Mouse (Mus musculus) intestine, postnatal 0 days (tissue): ENCODE results near the gene Gtpbp8. TPM values are rescaled to one million over a fixed set of nuclear protein-coding genes. Genes with fewer than 3 reads are reported as not detected.

Source experiments
- ATAC-seq: fragments of 200-750 bp; cut with Nextera tagmentation; 2 replicates; pipeline ENCODE4 v1.8.0; 2017; ENCODE audit warnings: mild to moderate bottlenecking, moderate TSS enrichment, moderate library complexity
- H3K27ac ChIP-seq: fragments of 300-500 bp; sonication (generic); 2 replicates; pipeline ENCODE4 v1.5.1; 2014; ENCODE audit warnings: mild to moderate bottlenecking, low read depth, low read length, moderate library complexity
- H3K27me3 ChIP-seq: fragments of 300-500 bp; sonication (generic); replicated peaks from 2 replicates; pipeline ENCODE4 v1.6.1; 2014; ENCODE audit warnings: low read length, mixed read lengths; ENCODE audit not compliant: control insufficient read depth, insufficient read depth
- H3K36me3 ChIP-seq: fragments of 300-500 bp; sonication (generic); 2 replicates; pipeline ENCODE4 v1.6.1; 2014; ENCODE audit warnings: mild to moderate bottlenecking, moderate library complexity; ENCODE audit not compliant: control insufficient read depth, insufficient read depth
- H3K4me1 ChIP-seq: fragments of 300-500 bp; sonication (generic); replicated peaks from 2 replicates; pipeline ENCODE4 v1.6.1; 2014; ENCODE audit warnings: antibody characterized with exemption, low read length, mixed read lengths; ENCODE audit not compliant: control insufficient read depth, insufficient read depth
- H3K4me2 ChIP-seq: fragments of 300-500 bp; sonication (generic); replicated peaks from 2 replicates; pipeline ENCODE4 v1.6.1; 2014; ENCODE audit warnings: low read depth, mild to moderate bottlenecking, moderate library complexity
- H3K4me3 ChIP-seq: fragments of 300-500 bp; sonication (generic); 2 replicates; pipeline ENCODE4 v1.5.1; 2014; ENCODE audit warnings: low read depth, low read length
- H3K9ac ChIP-seq: fragments of 300-500 bp; sonication (generic); 2 replicates; pipeline ENCODE4 v1.6.1; 2014; ENCODE audit warnings: mild to moderate bottlenecking, low read depth, low read length
- H3K9me3 ChIP-seq: fragments of 300-500 bp; sonication (generic); 2 replicates; pipeline ENCODE4 v1.6.1; 2016; ENCODE audit warnings: mixed run types; ENCODE audit not compliant: control insufficient read depth
- CTCF ChIP-seq: sonication (generic); IDR thresholded peaks from 2 replicates; pipeline ENCODE4 v1.5.1; 2016; ENCODE audit warnings: low read depth, mild to moderate bottlenecking, control low read depth, antibody characterized with exemption, moderate library complexity
- WGBS: fragments of 180-500 bp; shearing (Covaris S2); extraction: QIAGEN DNeasy Blood & Tissue Kit; methylation state at CpG from one replicate; pipeline ENCODE4 v1.1.7; 2014; 5-methylcytosine and 5-hydroxymethylcytosine counted together
- polyA plus RNA-seq: library from polyadenylated mRNA; unstranded; fragments of >200 nt; fragmentation: Nextera tagmentation; extraction: Ambion mirVana; gene quantifications from 2 replicates; pipeline ENCODE4 v1.2.1, GENCODE M21; 2015

The Gtpbp8 gene
- polyA plus RNA-seq, 1 experiment from 2014 or later, result 21.5 TPM

GRCm38 (mm10) chr16:44724083-44724787 is 21.9 kb downstream of the Gtpbp8 start, which contains the start of gene Nepro:
TSS of gene Nepro (plus strand) at chr16:44724301.
- under 1% methylated on average over 63 of the region's 64 CpGs for WGBS
- peaks cover 3% of the 10 kb centered on the region for H3K4me1 ChIP-seq

GRCm38 (mm10) chr16:44722666-44723065 is 23.5 kb downstream of the Gtpbp8 start:
- Histone ChIP-seq H3K9me3 (no peaks in the 10 kb centered on the region), H3K4me2 (no peak overlapping the region), H3K27ac (no peak overlapping the region)

More at GRCm38 (mm10) chr16:44724083-44724787, 21.9 kb downstream of the Gtpbp8 start, which contains the start of gene Nepro:
- Histone ChIP-seq H3K36me3 (peaks cover 2% of the 10 kb centered on the region), H3K4me2 (peak within 1 kb of the TSS; percentile 86), H3K9ac (peak within 1 kb of the TSS; percentile 80), H3K27me3 (no peaks in the 10 kb centered on the region), H3K27ac (peak within 1 kb of the TSS; percentile 88), H3K4me3 (peak within 1 kb of the TSS; percentile 84), H3K9me3 (no peaks in the 10 kb centered on the region)
- peak; percentile 97 for ATAC-seq
- peak; percentile 33 for TF ChIP-seq CTCF

GRCm38 (mm10) chr16:44720518-44720917 is 25.6 kb downstream of the Gtpbp8 start:
- no peak for ATAC-seq

More at GRCm38 (mm10) chr16:44722666-44723065, 23.5 kb downstream of the Gtpbp8 start:
- H3K27me3 ChIP-seq, result no peaks in the 10 kb centered on the region
- ATAC-seq, result no peak
- H3K4me1 ChIP-seq, result peaks cover 3% of the 10 kb centered on the region
- TF ChIP-seq CTCF, result no peak
- H3K4me3 ChIP-seq, result no peak overlapping the region
- peaks cover 3% of the 10 kb centered on the region; the same call in 1 of the 2 replicates for H3K36me3 ChIP-seq
- WGBS, result 86% methylated on average over 2 of the region's 2 CpGs
- H3K9ac ChIP-seq, result no peak overlapping the region

GRCm38 (mm10) chr16:44719349-44719748 is 26.8 kb downstream of the Gtpbp8 start:
- H3K9me3 ChIP-seq, result no peaks in the 10 kb centered on the region
- H3K9ac ChIP-seq, result no peak overlapping the region
- 74% methylated on average over 7 of the region's 7 CpGs for WGBS
- H3K27ac ChIP-seq, result no peak overlapping the region
- no peak overlapping the region for H3K4me3 ChIP-seq
- peaks cover 3% of the 10 kb centered on the region; the same call in 1 of the 2 replicates for H3K36me3 ChIP-seq
- no peak for TF ChIP-seq CTCF
- no peak overlapping the region for H3K4me2 ChIP-seq
- no peak for ATAC-seq
- no peaks in the 10 kb centered on the region for H3K27me3 ChIP-seq
- peaks cover 3% of the 10 kb centered on the region for H3K4me1 ChIP-seq

More at GRCm38 (mm10) chr16:44720518-44720917, 25.6 kb downstream of the Gtpbp8 start:
- no peak overlapping the region for H3K4me2 ChIP-seq
- H3K4me1 ChIP-seq, result peaks cover 3% of the 10 kb centered on the region
- 85% methylated on average over 3 of the region's 3 CpGs for WGBS
- peak; percentile 69 for TF ChIP-seq CTCF
- H3K9me3 ChIP-seq, result no peaks in the 10 kb centered on the region
- H3K4me3 ChIP-seq, result no peak overlapping the region
- no peaks in the 10 kb centered on the region for H3K27me3 ChIP-seq
- peaks cover 3% of the 10 kb centered on the region; the same call in 1 of the 2 replicates for H3K36me3 ChIP-seq
- no peak overlapping the region for H3K9ac ChIP-seq
- no peak overlapping the region for H3K27ac ChIP-seq

GRCm38 (mm10) chr16:44717838-44718237 is 28.3 kb downstream of the Gtpbp8 start:
- Histone ChIP-seq H3K4me1 (no peaks in the 10 kb centered on the region), H3K9ac (no peak overlapping the region), H3K4me2 (no peak overlapping the region), H3K4me3 (no peak overlapping the region), H3K36me3 (peaks cover 3% of the 10 kb centered on the region; the same call in 1 of the 2 replicates), H3K9me3 (no peaks in the 10 kb centered on the region), H3K27ac (no peak overlapping the region), H3K27me3 (no peaks in the 10 kb centered on the region)
- no peak for ATAC-seq
- WGBS, result 85% methylated on average over 2 of the region's 2 CpGs
- TF ChIP-seq CTCF, result peak; percentile 43

GRCm38 (mm10) chr16:44717141-44717634 is 29.0 kb downstream of the Gtpbp8 start:
- Histone ChIP-seq H3K27me3 (no peaks in the 10 kb centered on the region), H3K4me1 (no peaks in the 10 kb centered on the region), H3K9ac (no peak overlapping the region), H3K4me2 (peak overlapping the region; percentile 25; the same call in 1 of the 2 replicates), H3K27ac (no peak overlapping the region), H3K9me3 (no peaks in the 10 kb centered on the region), H3K4me3 (no peak overlapping the region), H3K36me3 (peaks cover 3% of the 10 kb centered on the region; the same call in 1 of the 2 replicates)
- ATAC-seq, result no peak
- TF ChIP-seq CTCF, result no peak
- 75% methylated on average over 2 of the region's 2 CpGs for WGBS
